Mouse (Mus musculus): ENCODE data around the gene Atp8b5.

Atp8b5 gene

GRCm38 (mm10) chr4:43266623-43267322 lies at the start of gene Atp8b5:
Atp8b5 (plus strand) TSS chr4:43267159.
- DNase-seq, result peak; percentile 67

GRCm38 (mm10) chr4:43217997-43218396 lies 49.0 kb upstream of the Atp8b5 start:
- DNase-seq, result no peak

GRCm38 (mm10) chr4:43231821-43232220 lies 35.1 kb upstream of the Atp8b5 start:
- DNase-seq, result no peak

- DNase-seq, result no peak
Measured at GRCm38 (mm10) chr4:43232985-43233384, 34.0 kb upstream of the Atp8b5 start.

- no peak for DNase-seq
Measured at GRCm38 (mm10) chr4:43233489-43233888, 33.5 kb upstream of the Atp8b5 start.

- DNase-seq, result no peak
Measured at GRCm38 (mm10) chr4:43236898-43237297, 30.1 kb upstream of the Atp8b5 start.

GRCm38 (mm10) chr4:43240716-43241115 lies 26.2 kb upstream of the Atp8b5 start:
- no peak for DNase-seq

- DNase-seq, result no peak
Measured at GRCm38 (mm10) chr4:43244022-43244421, 22.9 kb upstream of the Atp8b5 start.

- no peak for DNase-seq
Measured at GRCm38 (mm10) chr4:43245776-43246175, 21.2 kb upstream of the Atp8b5 start.

GRCm38 (mm10) chr4:43248026-43248425 lies 18.9 kb upstream of the Atp8b5 start:
- no peak for DNase-seq

GRCm38 (mm10) chr4:43248909-43249308 lies 18.1 kb upstream of the Atp8b5 start:
- DNase-seq, result no peak

GRCm38 (mm10) chr4:43251269-43251668 lies 15.7 kb upstream of the Atp8b5 start:
- no peak for DNase-seq

- no peak for DNase-seq
Measured at GRCm38 (mm10) chr4:43257040-43257439, 9.9 kb upstream of the Atp8b5 start.

- DNase-seq, result no peak
Measured at GRCm38 (mm10) chr4:43258556-43258955, 8.4 kb upstream of the Atp8b5 start.

- DNase-seq, result no peak
Measured at GRCm38 (mm10) chr4:43259435-43259834, 7.5 kb upstream of the Atp8b5 start.

GRCm38 (mm10) chr4:43260096-43260495 lies 6.9 kb upstream of the Atp8b5 start:
- no peak for DNase-seq

GRCm38 (mm10) chr4:43262821-43263220 lies 4.1 kb upstream of the Atp8b5 start:
- DNase-seq, result no peak

- no peak for DNase-seq
Measured at GRCm38 (mm10) chr4:43266146-43266545, 813 bp upstream of the Atp8b5 start.

GRCm38 (mm10) chr4:43267323-43267658 lies 332 bp downstream of the Atp8b5 start:
- no peak for DNase-seq

GRCm38 (mm10) chr4:43285476-43285875 lies 18.5 kb downstream of the Atp8b5 start:
- DNase-seq, result no peak

GRCm38 (mm10) chr4:43287305-43287704 lies 20.3 kb downstream of the Atp8b5 start:
- no peak for DNase-seq

GRCm38 (mm10) chr4:43294001-43294400 lies 27.0 kb downstream of the Atp8b5 start:
- no peak for DNase-seq

GRCm38 (mm10) chr4:43309696-43310338 lies 42.9 kb downstream of the Atp8b5 start:
- DNase-seq, result no peak

- no peak for DNase-seq
Measured at GRCm38 (mm10) chr4:43321536-43321935, 54.6 kb downstream of the Atp8b5 start.

- no peak for DNase-seq
Measured at GRCm38 (mm10) chr4:43322336-43322735, 55.4 kb downstream of the Atp8b5 start.
